Mouse (Mus musculus) C2C12 (cell line): ENCODE results near the gene Rnf181.

Experiments used
- CEBPB ChIP-seq: IDR thresholded peaks from one replicate; pipeline ENCODE4 v1.6.1; 2011; ENCODE audit warnings: low read depth, mild to moderate bottlenecking, control low read depth, moderate library complexity
- CTCF ChIP-seq: IDR thresholded peaks from one replicate; pipeline ENCODE4 v1.5.1; 2011; ENCODE audit not compliant: control insufficient read depth, insufficient read depth, insufficient read length
- MYOD1 ChIP-seq: IDR thresholded peaks from one replicate; pipeline ENCODE4 v1.6.1; 2011; ENCODE audit warnings: low read depth; ENCODE audit not compliant: control insufficient read depth, insufficient read length

- TF ChIP-seq CTCF (no peak), CEBPB (no peak), MYOD1 (no peak)
Observed at GRCm38 (mm10) chr6:72414076-72414756, 47.5 kb upstream of the Rnf181 start, which contains the start of gene Ggcx.
